Mouse (Mus musculus) embryonic fibroblast, embryonic 13.5 days (primary cell): ENCODE measurements at regions not wholly inside any gene's neighbourhood (a gene's known extent, or its start where the extent isn't known, plus 50 kb on each side); places are given as distances from the start of the nearest gene placed in this dataset.

Experiments used
- CTCF ChIP-seq: IDR thresholded peaks from 2 replicates; pipeline ENCODE4 v1.5.1; 2011; ENCODE audit warnings: mild to moderate bottlenecking, control low read depth, low read length, moderate library complexity, borderline replicate concordance; ENCODE audit not compliant: insufficient read depth
- POLR2A ChIP-seq: IDR thresholded peaks from 2 replicates; pipeline ENCODE4 v1.6.1; 2011; ENCODE audit warnings: low read depth, mild to moderate bottlenecking, control low read depth, low read length, moderate library complexity

DNA sequence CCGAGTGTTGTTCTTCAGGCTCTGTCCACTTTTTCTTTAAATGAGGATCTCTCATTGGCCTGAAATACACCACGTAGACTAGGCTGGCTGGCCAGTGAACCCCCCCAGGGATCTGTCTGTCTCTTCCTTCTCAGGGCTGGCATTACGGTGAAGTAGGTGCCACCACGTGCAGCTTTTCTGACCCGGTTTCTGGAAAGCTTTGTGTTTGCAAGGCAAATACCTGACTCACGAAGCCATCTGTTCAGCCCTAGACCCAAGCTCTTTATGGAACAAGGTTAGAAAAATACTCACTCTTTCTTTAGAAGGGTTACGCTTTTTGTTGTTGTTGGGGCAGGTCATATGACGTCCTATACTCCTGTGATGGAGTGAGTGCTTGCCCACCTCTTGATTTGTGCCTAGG lies 133.3 kb upstream of the Ptprt start:
- no peak for TF ChIP-seq CTCF
- no peak for TF ChIP-seq POLR2A
